Mouse (Mus musculus) kidney, embryonic 15.5 days (tissue): ENCODE measurements around the gene Rab37. TPM values are rescaled to one million over a fixed set of nuclear protein-coding genes. Genes with fewer than 3 reads are reported as not detected.
A peak's percentile ranks its signal among the peaks of the same experiment; 100 is the strongest.

Source experiments
- ATAC-seq: fragments of 200-750 bp; cut with Nextera tagmentation; replicated peaks from 2 replicates; pipeline ENCODE4 v1.8.0; 2017; ENCODE audit warnings: moderate TSS enrichment; ENCODE audit not compliant: low FRiP score
- H3K27ac ChIP-seq: fragments of 300-500 bp; sonication (generic); 2 replicates; pipeline ENCODE4 v1.5.1; 2015; ENCODE audit warnings: mild to moderate bottlenecking, inconsistent platforms
- H3K27me3 ChIP-seq: fragments of 300-500 bp; sonication (generic); 2 replicates; pipeline ENCODE4 v1.6.1; 2015; ENCODE audit warnings: inconsistent platforms
- H3K36me3 ChIP-seq: fragments of 300-500 bp; sonication (generic); 2 replicates; pipeline ENCODE4 v1.6.1; 2015; ENCODE audit warnings: inconsistent platforms
- H3K4me1 ChIP-seq: fragments of 300-500 bp; sonication (generic); 2 replicates; pipeline ENCODE4 v1.6.1; 2015; ENCODE audit warnings: inconsistent platforms
- H3K4me2 ChIP-seq: fragments of 300-500 bp; sonication (generic); 2 replicates; pipeline ENCODE4 v1.6.1; 2015; ENCODE audit warnings: moderate library complexity, mild to moderate bottlenecking, inconsistent platforms
- H3K4me3 ChIP-seq: fragments of 300-500 bp; sonication (generic); replicated peaks from 2 replicates; pipeline ENCODE4 v1.5.1; 2015; ENCODE audit warnings: mild to moderate bottlenecking, inconsistent platforms
- H3K9ac ChIP-seq: fragments of 300-500 bp; sonication (generic); 2 replicates; pipeline ENCODE4 v1.6.1; 2015; ENCODE audit warnings: mild to moderate bottlenecking, inconsistent platforms
- H3K9me3 ChIP-seq: fragments of 300-500 bp; sonication (generic); replicated peaks from 2 replicates; pipeline ENCODE4 v1.6.1; 2016; ENCODE audit warnings: inconsistent platforms
- WGBS: fragments of 180-500 bp; shearing (Covaris S2); methylation state at CpG from one replicate; pipeline ENCODE4 v1.1.7; 2015; ENCODE audit warnings: mixed read lengths; 5-methylcytosine and 5-hydroxymethylcytosine counted together
- polyA plus RNA-seq: library from polyadenylated mRNA; unstranded; fragments of >200 nt; fragmentation: Nextera tagmentation; extraction: Ambion mirVana; gene quantifications from 2 replicates; pipeline ENCODE4 v1.2.1, GENCODE M21; 2015

Rab37 gene
- polyA plus RNA-seq, 1 experiment from 2014 or later, result 2.1 TPM

DNA sequence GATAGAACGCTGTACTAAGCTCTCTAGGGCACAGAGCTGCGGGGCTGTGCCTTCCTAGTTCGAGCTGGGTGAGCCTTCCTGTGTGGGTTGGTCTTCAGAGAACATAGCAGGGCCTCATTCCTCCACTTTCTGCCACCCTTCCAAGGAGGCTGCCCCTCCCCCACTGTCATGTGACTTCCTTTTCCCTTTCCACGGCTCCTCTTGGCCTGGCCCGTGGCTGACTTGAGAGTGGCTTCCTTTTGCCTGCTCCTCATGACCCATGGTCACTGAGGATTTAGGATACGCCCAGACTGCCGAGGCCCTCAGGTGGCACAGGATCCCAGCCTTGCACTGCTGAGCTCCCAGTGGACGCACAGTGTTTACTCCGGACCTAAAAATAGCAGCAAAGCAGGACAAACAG, 100.9 kb downstream of the Rab37 start:
- H3K9ac ChIP-seq, result no peak overlapping the region
- no peaks in the 10 kb centered on the region for H3K9me3 ChIP-seq
- peaks cover 13% of the 10 kb centered on the region for H3K4me1 ChIP-seq
- H3K27me3 ChIP-seq, result no peaks in the 10 kb centered on the region
- H3K4me2 ChIP-seq, result no peak overlapping the region
- H3K36me3 ChIP-seq, result peaks cover 7% of the 10 kb centered on the region; the same call in 1 of the 2 replicates
- H3K27ac ChIP-seq, result 0 out of 2 replicates have a peak overlapping the region, but pooled peaks have one; percentile 13
- H3K4me3 ChIP-seq, result no peak overlapping the region
- ATAC-seq, result no peak
- 58% methylated on average over 9 of the region's 9 CpGs for WGBS

GRCm38 (mm10) chr11:115194693-115195092, 103.5 kb downstream of the Rab37 start:
- peaks cover 5% of the 10 kb centered on the region; the same call in 1 of the 2 replicates for H3K4me1 ChIP-seq
- H3K9me3 ChIP-seq, result no peaks in the 10 kb centered on the region
- H3K9ac ChIP-seq, result no peak overlapping the region
- H3K27me3 ChIP-seq, result no peaks in the 10 kb centered on the region
- H3K4me2 ChIP-seq, result no peak overlapping the region
- H3K4me3 ChIP-seq, result no peak overlapping the region
- 84% methylated on average over 6 of the region's 6 CpGs for WGBS
- H3K27ac ChIP-seq, result no peak overlapping the region
- ATAC-seq, result no peak
- H3K36me3 ChIP-seq, result peaks cover 13% of the 10 kb centered on the region; the same call in 1 of the 2 replicates

- H3K27ac ChIP-seq, result no peak overlapping the region
- no peak overlapping the region for H3K4me2 ChIP-seq
- H3K27me3 ChIP-seq, result no peaks in the 10 kb centered on the region
- 91% methylated on average over 5 of the region's 5 CpGs for WGBS
- H3K36me3 ChIP-seq, result peaks cover 18% of the 10 kb centered on the region; the same call in 1 of the 2 replicates
- H3K4me3 ChIP-seq, result no peak overlapping the region
- H3K4me1 ChIP-seq, result peaks cover 5% of the 10 kb centered on the region; the same call in 1 of the 2 replicates
- H3K9ac ChIP-seq, result no peak overlapping the region
- no peak for ATAC-seq
- H3K9me3 ChIP-seq, result no peaks in the 10 kb centered on the region
Observed at GRCm38 (mm10) chr11:115195933-115196332, 104.7 kb downstream of the Rab37 start.

- WGBS, result 83% methylated on average over 8 of the region's 8 CpGs
- Histone ChIP-seq H3K9ac (no peak overlapping the region), H3K9me3 (no peaks in the 10 kb centered on the region), H3K27ac (no peak overlapping the region), H3K4me1 (no peaks in the 10 kb centered on the region), H3K4me2 (no peak overlapping the region), H3K36me3 (peaks cover 24% of the 10 kb centered on the region; the same call in 1 of the 2 replicates), H3K4me3 (no peak overlapping the region), H3K27me3 (no peaks in the 10 kb centered on the region)
- no peak for ATAC-seq
Observed at GRCm38 (mm10) chr11:115197558-115197957, 106.3 kb downstream of the Rab37 start.

- H3K4me1 ChIP-seq, result no peaks in the 10 kb centered on the region
- no peak overlapping the region for H3K4me3 ChIP-seq
- 0 out of 2 replicates have a peak, but pooled peaks cover 2% of the 10 kb centered on the region for H3K27me3 ChIP-seq
- H3K9me3 ChIP-seq, result no peaks in the 10 kb centered on the region
- H3K9ac ChIP-seq, result no peak overlapping the region
- no peak overlapping the region for H3K4me2 ChIP-seq
- H3K36me3 ChIP-seq, result peaks cover 26% of the 10 kb centered on the region; the same call in 1 of the 2 replicates
- H3K27ac ChIP-seq, result no peak overlapping the region
- 54% methylated on average over 12 of the region's 12 CpGs for WGBS
- no peak for ATAC-seq
Observed at GRCm38 (mm10) chr11:115198932-115199384, 107.7 kb downstream of the Rab37 start.

DNA sequence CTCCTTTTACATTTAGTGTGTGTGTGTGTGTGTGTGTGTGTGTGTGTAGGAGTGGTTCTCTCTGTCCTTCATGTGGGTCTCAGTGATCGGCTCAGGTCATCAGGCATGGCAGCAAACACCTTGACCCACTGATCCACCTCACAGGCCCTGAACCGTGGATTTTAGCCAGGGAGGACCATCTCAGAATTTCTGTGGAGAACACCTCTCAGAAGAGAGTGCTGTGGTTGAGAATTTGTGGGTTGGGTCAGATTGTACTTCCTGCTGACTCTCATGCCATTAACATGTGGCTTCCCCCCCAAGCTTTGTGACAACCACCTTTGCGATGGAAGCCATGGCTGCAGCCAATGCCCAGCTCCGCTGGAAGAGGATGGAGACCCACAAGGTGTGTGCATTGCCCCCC, 109.3 kb downstream of the Rab37 start:
- Histone ChIP-seq H3K27me3 (0 out of 2 replicates have a peak, but pooled peaks cover 2% of the 10 kb centered on the region), H3K4me3 (no peak overlapping the region), H3K9ac (no peak overlapping the region), H3K36me3 (peaks cover 36% of the 10 kb centered on the region), H3K27ac (no peak overlapping the region), H3K4me1 (no peaks in the 10 kb centered on the region), H3K4me2 (no peak overlapping the region), H3K9me3 (no peaks in the 10 kb centered on the region)
- no peak for ATAC-seq
- 79% methylated on average over 4 of the region's 4 CpGs for WGBS

DNA sequence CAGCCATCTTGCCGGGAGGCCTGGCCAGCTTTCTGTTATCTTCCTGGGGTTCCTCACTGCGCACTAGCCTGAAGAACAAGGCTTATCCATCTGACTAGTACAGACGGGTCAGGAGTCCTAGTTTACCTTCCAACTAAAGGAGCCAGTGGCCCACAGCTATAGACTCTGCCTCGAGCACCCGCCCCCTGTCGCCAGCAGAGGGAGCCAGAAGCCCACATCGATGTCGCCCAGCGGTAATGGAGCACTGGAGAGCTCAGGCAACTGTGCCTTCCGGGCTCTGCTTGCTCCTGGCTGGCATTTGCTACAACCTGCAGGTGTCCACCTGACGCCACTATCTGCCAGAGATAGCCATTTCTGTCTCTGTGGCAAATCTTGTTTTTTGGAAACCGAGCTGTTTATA, 111.1 kb downstream of the Rab37 start:
- 17% methylated on average over 12 of the region's 12 CpGs for WGBS
- H3K27ac ChIP-seq, result no peak overlapping the region
- peak; percentile 63 for ATAC-seq
- no peak overlapping the region for H3K9ac ChIP-seq
- no peak overlapping the region for H3K4me2 ChIP-seq
- no peaks in the 10 kb centered on the region for H3K9me3 ChIP-seq
- H3K36me3 ChIP-seq, result peaks cover 50% of the 10 kb centered on the region
- peaks cover 7% of the 10 kb centered on the region; the same call in 1 of the 2 replicates for H3K27me3 ChIP-seq
- H3K4me1 ChIP-seq, result no peaks in the 10 kb centered on the region
- H3K4me3 ChIP-seq, result no peak overlapping the region

DNA sequence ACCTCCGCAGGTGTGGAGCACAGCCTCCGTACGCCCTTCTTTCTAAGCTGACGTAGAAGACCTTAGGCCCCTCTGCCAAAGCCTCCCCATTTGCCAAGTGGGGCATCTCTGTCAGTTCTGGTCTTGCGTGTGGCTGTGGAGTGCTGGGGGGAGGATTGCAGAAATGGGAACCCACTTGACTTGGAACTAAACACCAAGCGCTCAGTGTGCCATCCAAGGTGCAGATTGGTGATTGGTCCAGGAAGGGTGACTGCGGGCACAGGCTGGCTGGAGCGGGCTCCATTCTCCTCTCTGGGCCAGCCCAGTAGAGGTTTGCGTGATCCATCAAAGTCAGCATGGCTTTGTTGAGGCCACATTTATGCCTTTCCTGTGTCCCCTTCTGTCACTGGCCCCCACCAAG, 111.5 kb downstream of the Rab37 start:
- no peak for ATAC-seq
- Histone ChIP-seq H3K27ac (no peak overlapping the region), H3K9ac (no peak overlapping the region), H3K4me3 (no peak overlapping the region), H3K4me2 (no peak overlapping the region), H3K9me3 (no peaks in the 10 kb centered on the region), H3K27me3 (peaks cover 7% of the 10 kb centered on the region; the same call in 1 of the 2 replicates), H3K4me1 (no peaks in the 10 kb centered on the region), H3K36me3 (peaks cover 47% of the 10 kb centered on the region)
- 95% methylated on average over 9 of the region's 9 CpGs for WGBS

DNA sequence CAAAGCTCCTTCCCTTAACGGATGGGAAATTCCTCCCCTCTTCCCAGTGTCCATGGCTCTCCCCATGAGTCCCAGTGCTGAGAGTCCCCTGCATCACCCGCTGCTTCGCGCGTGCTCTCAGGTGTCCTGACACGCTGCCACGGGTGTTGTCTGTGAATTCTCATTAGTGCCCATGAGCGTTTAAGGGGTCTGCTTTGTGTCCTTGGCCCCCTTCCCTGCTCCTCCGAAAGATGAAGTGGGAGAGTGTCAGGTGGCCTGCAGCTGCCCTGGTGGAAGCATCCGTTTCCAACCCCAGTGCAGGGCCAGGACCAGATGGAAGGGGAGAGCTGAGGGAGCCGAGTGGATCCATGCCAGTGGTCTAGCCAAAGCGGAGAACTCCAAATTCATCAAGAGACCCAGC, 116.9 kb downstream of the Rab37 start:
- peaks cover 40% of the 10 kb centered on the region for H3K36me3 ChIP-seq
- WGBS, result 78% methylated on average over 12 of the region's 12 CpGs
- no peak overlapping the region for H3K4me3 ChIP-seq
- no peak for ATAC-seq
- no peak overlapping the region for H3K27ac ChIP-seq
- H3K27me3 ChIP-seq, result peaks cover 7% of the 10 kb centered on the region; the same call in 1 of the 2 replicates
- H3K9ac ChIP-seq, result no peak overlapping the region
- no peak overlapping the region for H3K4me2 ChIP-seq
- no peaks in the 10 kb centered on the region for H3K9me3 ChIP-seq
- peaks cover 10% of the 10 kb centered on the region for H3K4me1 ChIP-seq

DNA sequence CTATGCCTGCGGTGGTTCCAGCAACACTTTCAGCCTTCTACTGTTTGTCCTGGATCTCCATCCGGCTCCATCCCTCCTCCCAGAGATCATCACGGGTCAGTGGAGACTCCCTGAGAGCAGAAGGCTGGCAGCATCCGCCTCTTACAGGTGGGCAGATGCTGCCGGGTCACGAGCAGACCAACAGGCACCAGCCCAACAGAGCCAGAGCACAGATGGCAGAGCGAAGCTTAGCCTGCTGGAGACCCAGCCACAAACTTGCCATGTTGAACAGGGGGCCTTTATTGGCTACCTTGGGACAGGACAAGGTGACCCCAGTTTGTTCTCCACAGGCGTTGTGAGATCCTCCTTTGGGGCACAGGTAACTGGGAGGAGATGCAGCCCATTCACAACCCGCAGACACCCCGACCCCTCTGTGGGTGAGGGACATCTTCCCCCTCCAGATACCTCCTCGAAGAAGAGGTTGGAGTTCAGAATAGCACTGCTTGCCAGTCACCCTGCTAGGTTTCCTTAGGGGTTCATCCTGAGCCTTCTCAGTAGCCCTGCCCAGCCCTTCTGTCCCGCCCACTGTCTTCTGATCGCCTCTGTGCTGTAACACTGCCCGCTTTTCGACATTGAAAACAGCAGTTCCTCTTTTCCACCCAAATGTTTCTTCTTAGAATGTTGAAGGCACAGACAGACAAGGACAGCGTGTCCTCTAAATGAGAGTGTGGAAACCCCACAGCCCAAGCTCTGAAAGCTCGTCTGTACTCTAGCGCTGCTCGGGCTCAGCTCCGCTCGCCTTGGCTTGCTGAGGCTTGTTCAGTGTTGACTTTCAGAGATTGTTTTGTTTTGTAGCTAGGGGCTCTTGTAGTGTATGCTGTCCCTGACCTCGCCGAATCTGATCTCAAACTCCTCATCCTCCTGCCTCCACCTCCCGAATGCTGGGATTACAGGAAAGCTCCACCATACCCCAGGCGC, 117.8 kb downstream of the Rab37 start:
- Histone ChIP-seq H3K4me2 (no peak overlapping the region), H3K9ac (no peak overlapping the region), H3K4me3 (no peak overlapping the region), H3K27me3 (peaks cover 5% of the 10 kb centered on the region; the same call in 1 of the 2 replicates), H3K27ac (no peak overlapping the region), H3K9me3 (no peaks in the 10 kb centered on the region), H3K4me1 (peaks cover 16% of the 10 kb centered on the region), H3K36me3 (peaks cover 40% of the 10 kb centered on the region)
- ATAC-seq, result no peak
- 75% methylated on average over 25 of the region's 25 CpGs for WGBS

GRCm38 (mm10) chr11:115209958-115210357, 118.7 kb downstream of the Rab37 start:
- peaks cover 16% of the 10 kb centered on the region for H3K4me1 ChIP-seq
- no peak overlapping the region for H3K4me2 ChIP-seq
- no peak for ATAC-seq
- peaks cover 37% of the 10 kb centered on the region for H3K36me3 ChIP-seq
- H3K27ac ChIP-seq, result no peak overlapping the region
- no peak overlapping the region for H3K4me3 ChIP-seq
- H3K9me3 ChIP-seq, result no peaks in the 10 kb centered on the region
- H3K27me3 ChIP-seq, result peaks cover 5% of the 10 kb centered on the region; the same call in 1 of the 2 replicates
- 80% methylated on average over 7 of the region's 7 CpGs for WGBS
- H3K9ac ChIP-seq, result no peak overlapping the region
